Mouse (Mus musculus) limb, embryonic 11.5 days (tissue): Measurements from ENCODE around the gene Catsper3. TPM values are rescaled to one million over a fixed set of nuclear protein-coding genes. Genes with fewer than 3 reads are reported as not detected.

Experiments
- ATAC-seq: fragments of 200-750 bp; cut with Nextera tagmentation; 2 replicates; pipeline ENCODE4 v1.8.0; 2017; ENCODE audit warnings: low read depth; ENCODE audit not compliant: insufficient number of reproducible peaks, low FRiP score, low TSS enrichment
- DNase-seq: peaks from one replicate; pipeline ENCODE4 v3.0.0-alpha.2; 2015; ENCODE audit warnings: low spot score
- H3K27ac ChIP-seq: fragments of 300-500 bp; sonication (generic); replicated peaks from 2 replicates; pipeline ENCODE4 v1.5.1; 2014; ENCODE audit warnings: low read depth, mild to moderate bottlenecking, low read length
- H3K27me3 ChIP-seq: fragments of 300-500 bp; sonication (generic); 2 replicates; pipeline ENCODE4 v1.6.1; 2014; ENCODE audit warnings: mild to moderate bottlenecking, low read length, mixed read lengths; ENCODE audit not compliant: control insufficient read depth, insufficient read depth
- H3K36me3 ChIP-seq: fragments of 300-500 bp; sonication (generic); 2 replicates; pipeline ENCODE4 v1.6.1; 2014; ENCODE audit warnings: mild to moderate bottlenecking, low read length, moderate library complexity, mixed read lengths; ENCODE audit not compliant: control insufficient read depth, insufficient read depth
- H3K4me1 ChIP-seq: fragments of 300-500 bp; sonication (generic); 2 replicates; pipeline ENCODE4 v1.6.1; 2014; ENCODE audit warnings: low read length, mixed read lengths; ENCODE audit not compliant: control insufficient read depth, insufficient read depth
- H3K4me2 ChIP-seq: fragments of 300-500 bp; sonication (generic); 2 replicates; pipeline ENCODE4 v1.6.1; 2014; ENCODE audit warnings: low read depth, mild to moderate bottlenecking, moderate library complexity; ENCODE audit not compliant: severe bottlenecking
- H3K4me3 ChIP-seq: fragments of 300-500 bp; sonication (generic); 2 replicates; pipeline ENCODE4 v1.5.1; 2014; ENCODE audit warnings: low read depth, low read length
- H3K9ac ChIP-seq: fragments of 300-500 bp; sonication (generic); 2 replicates; pipeline ENCODE4 v1.6.1; 2014; ENCODE audit warnings: mild to moderate bottlenecking, low read length
- H3K9me3 ChIP-seq: fragments of 300-500 bp; sonication (generic); 2 replicates; pipeline ENCODE4 v1.6.1; 2016; ENCODE audit warnings: low read length; ENCODE audit not compliant: control insufficient read depth
- WGBS: fragments of 180-500 bp; shearing (Covaris S2); extraction: QIAGEN DNeasy Blood & Tissue Kit; methylation state at CpG from one replicate; pipeline ENCODE4 v1.1.7; 2014; 5-methylcytosine and 5-hydroxymethylcytosine counted together
- polyA plus RNA-seq: library from polyadenylated mRNA; unstranded; fragments of >200 nt; fragmentation: Nextera tagmentation; extraction: Ambion mirVana; gene quantifications from 2 replicates; pipeline ENCODE4 v1.2.1, GENCODE M21; 2014

Catsper3 gene
- polyA plus RNA-seq, 1 experiment from 2014 or later: 0.19 TPM

DNA sequence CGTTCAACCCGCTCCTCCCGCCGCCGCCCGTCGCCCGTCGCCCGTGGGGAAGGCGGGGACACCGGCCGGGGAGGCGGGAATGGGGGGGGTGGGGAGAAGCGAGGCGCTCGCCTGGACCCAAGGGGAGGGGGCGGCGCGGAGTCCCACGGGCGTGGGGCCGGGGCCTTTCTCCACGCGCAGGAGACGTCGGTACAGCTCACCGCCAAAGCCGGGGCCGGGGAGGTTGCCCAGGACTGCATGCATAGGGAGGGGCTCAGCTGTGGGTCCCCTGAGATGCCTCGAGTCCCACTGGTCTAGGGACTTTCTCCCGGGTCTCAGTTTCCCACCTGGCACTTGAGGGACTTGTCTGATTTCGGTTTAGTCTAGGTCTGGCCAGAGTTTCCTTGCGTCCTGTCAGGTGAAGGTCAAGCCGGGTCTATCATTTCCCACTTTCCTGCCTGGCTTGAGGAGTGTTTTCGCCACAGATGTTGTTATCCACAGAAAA, 51.8 kb downstream of the Catsper3 start, which contains the start of gene Pitx1:
Gene Pitx1 (minus strand): TSS at position 51 of the 484 bp plus-strand sequence.
- Histone ChIP-seq H3K4me2 (peak within 1 kb of the TSS; percentile 67), H3K4me3 (peak within 1 kb of the TSS; percentile 70), H3K36me3 (no peaks in the 10 kb centered on the region), H3K27ac (peak within 1 kb of the TSS; percentile 93), H3K9ac (peak within 1 kb of the TSS; percentile 97), H3K9me3 (no peaks in the 10 kb centered on the region), H3K4me1 (peaks cover 17% of the 10 kb centered on the region), H3K27me3 (peaks cover 63% of the 10 kb centered on the region)
- DNase-seq: peak; percentile 63
- under 1% methylated on average over 33 of the region's 36 CpGs for WGBS
- 0 out of 2 replicates have a peak, but pooled peaks have one; percentile 17 for ATAC-seq

DNA sequence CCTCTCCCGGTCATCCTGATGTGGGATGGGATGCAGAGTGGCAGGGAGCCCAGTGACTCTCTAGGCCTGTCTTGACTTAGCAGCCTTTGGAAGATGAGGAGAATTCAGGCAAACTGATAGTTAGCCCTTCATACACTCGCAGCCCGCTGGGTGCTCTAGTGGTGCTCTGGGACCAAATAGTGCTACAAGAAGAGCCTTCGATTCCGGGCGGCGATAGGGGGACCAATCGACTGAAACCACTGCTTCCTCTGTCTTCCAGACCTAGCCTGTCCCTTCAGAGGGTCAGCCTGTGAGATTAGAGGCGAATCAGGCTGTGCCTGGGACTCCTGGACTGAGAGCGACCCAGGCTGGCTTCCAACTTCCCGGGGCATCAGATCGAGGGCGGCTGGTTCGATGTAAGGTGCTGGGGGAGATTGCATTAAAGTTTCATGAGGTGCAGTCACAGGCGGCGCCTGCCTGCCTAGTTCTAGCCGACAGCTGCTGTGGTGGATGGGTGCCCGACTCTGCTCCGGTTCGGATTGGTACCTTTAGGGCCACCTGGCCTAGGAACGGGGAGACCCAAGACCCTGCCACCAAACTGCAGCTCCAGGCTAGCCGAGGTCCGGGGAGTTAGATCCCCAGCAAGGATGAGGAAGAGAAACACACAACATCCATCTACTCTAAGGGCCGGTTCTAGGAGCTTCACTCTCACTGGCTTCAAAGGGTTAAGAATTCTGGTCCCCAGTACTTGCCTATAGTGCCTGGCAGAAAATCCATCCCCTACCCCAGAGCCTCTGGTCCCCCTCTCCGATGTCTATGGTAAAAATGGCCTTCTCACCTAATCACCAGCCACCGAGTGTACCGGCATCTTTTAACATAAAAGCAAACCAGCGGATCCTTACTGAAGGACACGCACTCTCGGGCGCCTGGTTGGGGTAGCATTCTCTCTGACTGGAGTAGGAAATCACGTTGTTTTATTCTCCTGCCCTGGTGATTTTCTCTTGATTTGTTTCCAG, 52.7 kb downstream of the Catsper3 start:
- peak overlapping the region; percentile 70 for H3K4me3 ChIP-seq
- H3K27ac ChIP-seq: peak overlapping the region; percentile 93
- H3K4me2 ChIP-seq: peak overlapping the region; percentile 67
- ATAC-seq (no peak), DNase-seq (peak; percentile 68)
- WGBS: under 1% methylated on average over 32 of the region's 32 CpGs
- peaks cover 58% of the 10 kb centered on the region for H3K27me3 ChIP-seq
- peak overlapping the region; percentile 97 for H3K9ac ChIP-seq
- no peaks in the 10 kb centered on the region for H3K9me3 ChIP-seq
- no peaks in the 10 kb centered on the region for H3K36me3 ChIP-seq
- peaks cover 17% of the 10 kb centered on the region for H3K4me1 ChIP-seq

DNA sequence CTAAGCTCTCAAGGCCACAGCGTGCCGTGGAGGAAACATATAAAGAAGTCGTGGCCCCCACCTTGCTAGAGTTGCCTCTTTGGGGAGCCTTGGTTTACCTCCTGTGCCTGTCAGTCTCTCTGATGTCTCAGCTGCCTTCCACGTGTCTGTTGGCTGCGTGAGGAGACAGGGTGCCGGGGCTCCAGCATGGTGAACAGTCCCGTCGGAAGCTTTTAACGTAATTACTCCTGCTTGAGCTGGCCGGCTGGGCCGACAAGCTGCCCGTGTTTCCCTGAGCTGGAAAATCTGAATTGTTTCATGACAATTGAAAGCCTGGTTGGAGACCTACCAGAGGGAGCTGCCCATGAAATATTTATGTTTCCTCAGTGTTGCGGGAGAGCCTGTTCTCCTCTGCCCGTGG, 55.9 kb downstream of the Catsper3 start:
- peaks cover 30% of the 10 kb centered on the region for H3K27me3 ChIP-seq
- ATAC-seq (no peak), DNase-seq (no peak)
- peak overlapping the region; percentile 5; the same call in 1 of the 2 replicates for H3K4me2 ChIP-seq
- H3K9ac ChIP-seq: no peak overlapping the region
- H3K9me3 ChIP-seq: peaks cover 4% of the 10 kb centered on the region; the same call in 1 of the 2 replicates
- 33% methylated on average over 14 of the region's 14 CpGs for WGBS
- no peaks in the 10 kb centered on the region for H3K36me3 ChIP-seq
- H3K4me3 ChIP-seq: no peak overlapping the region
- no peak overlapping the region for H3K27ac ChIP-seq
- peaks cover 20% of the 10 kb centered on the region for H3K4me1 ChIP-seq

DNA sequence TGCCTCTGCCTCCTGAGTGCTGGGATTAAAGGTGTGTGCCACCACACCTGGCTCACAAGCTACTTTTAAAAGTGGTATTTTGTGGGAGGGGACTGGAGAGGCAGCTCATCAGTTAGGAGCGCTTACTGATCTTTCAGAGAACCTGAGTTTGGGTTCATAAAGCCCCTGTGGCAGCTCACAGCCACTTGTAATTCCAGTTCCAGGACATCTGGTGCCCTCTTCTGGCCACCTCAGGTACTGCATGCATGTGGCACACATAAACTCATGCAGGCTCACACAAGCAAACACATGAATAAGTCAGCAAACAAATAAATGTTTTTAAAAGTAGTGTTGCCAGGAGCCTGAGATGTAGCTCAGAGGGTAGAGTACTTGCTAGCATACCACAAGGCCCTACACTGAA, 59.3 kb downstream of the Catsper3 start:
- DNase-seq: peak; percentile 65
- Histone ChIP-seq H3K27me3 (peaks cover 14% of the 10 kb centered on the region), H3K4me1 (peaks cover 35% of the 10 kb centered on the region), H3K9ac (no peak overlapping the region), H3K36me3 (no peaks in the 10 kb centered on the region), H3K9me3 (peaks cover 4% of the 10 kb centered on the region; the same call in 1 of the 2 replicates), H3K27ac (no peak overlapping the region), H3K4me2 (no peak overlapping the region), H3K4me3 (no peak overlapping the region)
- ATAC-seq: no peak
- 95% methylated on average over 1 of the region's 1 CpGs for WGBS

DNA sequence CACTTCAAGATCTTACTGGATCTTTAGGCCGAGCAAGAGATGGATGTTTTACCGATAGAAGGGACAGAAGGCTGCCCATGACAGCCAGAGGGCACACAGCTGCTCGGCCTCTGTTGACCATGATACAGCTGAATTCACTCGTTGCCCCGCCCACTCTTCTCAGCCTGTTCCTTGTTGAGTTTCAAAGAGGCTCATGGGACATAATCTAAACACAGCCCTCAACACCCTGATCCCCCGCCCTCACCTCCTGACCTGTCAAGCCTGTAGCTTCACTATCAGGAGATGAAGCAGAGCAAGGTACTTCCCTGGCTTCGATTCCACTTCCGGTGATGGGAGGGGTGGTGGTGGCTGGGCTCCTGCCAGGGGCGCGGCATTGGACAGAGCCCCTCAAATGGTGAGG, 63.4 kb downstream of the Catsper3 start:
- H3K4me2 ChIP-seq: peak overlapping the region; percentile 18; the same call in 1 of the 2 replicates
- ATAC-seq (no peak), DNase-seq (peak; percentile 34)
- no peaks in the 10 kb centered on the region for H3K36me3 ChIP-seq
- peaks cover 5% of the 10 kb centered on the region; the same call in 1 of the 2 replicates for H3K27me3 ChIP-seq
- WGBS: 31% methylated on average over 10 of the region's 10 CpGs
- H3K4me1 ChIP-seq: peaks cover 15% of the 10 kb centered on the region
- no peak overlapping the region for H3K27ac ChIP-seq
- no peak overlapping the region for H3K9ac ChIP-seq
- H3K4me3 ChIP-seq: no peak overlapping the region
- peaks cover 4% of the 10 kb centered on the region; the same call in 1 of the 2 replicates for H3K9me3 ChIP-seq

DNA sequence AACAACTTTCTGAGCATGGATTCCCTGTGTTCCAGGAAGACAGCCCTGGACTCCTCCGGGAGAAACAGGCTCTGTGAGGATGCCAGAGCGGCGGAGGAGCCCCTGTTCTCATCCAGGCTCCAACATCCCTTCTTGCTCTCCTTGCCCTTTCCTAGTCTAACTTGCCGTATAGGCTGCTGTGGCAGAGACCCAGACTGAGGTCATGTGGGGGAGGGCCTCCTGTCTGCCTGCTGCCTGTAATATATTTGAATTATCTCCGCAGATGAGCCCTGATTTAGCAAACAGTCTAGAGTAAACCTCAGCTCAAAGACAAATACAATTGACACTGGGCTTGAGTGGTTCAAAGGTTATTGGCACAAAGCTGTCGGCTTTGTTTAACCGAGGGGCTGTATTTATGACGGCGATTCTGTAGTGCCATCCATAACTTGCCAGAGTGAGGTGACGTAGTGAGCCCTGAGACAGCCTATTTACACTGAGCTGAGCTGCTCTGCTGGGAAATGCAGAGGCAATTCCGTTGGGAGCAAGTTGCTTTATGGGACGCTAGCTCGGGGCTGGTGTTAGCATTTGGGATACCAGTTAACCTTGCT, 64.3 kb downstream of the Catsper3 start:
- ATAC-seq: no peak
- no peak overlapping the region for H3K27ac ChIP-seq
- no peaks in the 10 kb centered on the region for H3K36me3 ChIP-seq
- H3K9ac ChIP-seq: peak overlapping the region; percentile 13; the same call in 1 of the 2 replicates
- H3K4me2 ChIP-seq: 0 out of 2 replicates have a peak overlapping the region, but pooled peaks have one; percentile 7
- peaks cover 15% of the 10 kb centered on the region for H3K4me1 ChIP-seq
- H3K4me3 ChIP-seq: no peak overlapping the region
- peaks cover 3% of the 10 kb centered on the region; the same call in 1 of the 2 replicates for H3K9me3 ChIP-seq
- WGBS: 23% methylated on average over 13 of the region's 13 CpGs
- peaks cover 5% of the 10 kb centered on the region; the same call in 1 of the 2 replicates for H3K27me3 ChIP-seq
- no peak for DNase-seq

- WGBS: 68% methylated on average over 5 of the region's 5 CpGs
- no peak overlapping the region for H3K9ac ChIP-seq
- peaks cover 5% of the 10 kb centered on the region; the same call in 1 of the 2 replicates for H3K27me3 ChIP-seq
- no peaks in the 10 kb centered on the region for H3K9me3 ChIP-seq
- no peak overlapping the region for H3K4me2 ChIP-seq
- peaks cover 18% of the 10 kb centered on the region for H3K4me1 ChIP-seq
- no peak overlapping the region for H3K4me3 ChIP-seq
- no peak for DNase-seq
- H3K27ac ChIP-seq: no peak overlapping the region
- H3K36me3 ChIP-seq: no peaks in the 10 kb centered on the region
- ATAC-seq: no peak
Measured at GRCm38 (mm10) chr13:55850726-55851125, 66.4 kb downstream of the Catsper3 start.

DNA sequence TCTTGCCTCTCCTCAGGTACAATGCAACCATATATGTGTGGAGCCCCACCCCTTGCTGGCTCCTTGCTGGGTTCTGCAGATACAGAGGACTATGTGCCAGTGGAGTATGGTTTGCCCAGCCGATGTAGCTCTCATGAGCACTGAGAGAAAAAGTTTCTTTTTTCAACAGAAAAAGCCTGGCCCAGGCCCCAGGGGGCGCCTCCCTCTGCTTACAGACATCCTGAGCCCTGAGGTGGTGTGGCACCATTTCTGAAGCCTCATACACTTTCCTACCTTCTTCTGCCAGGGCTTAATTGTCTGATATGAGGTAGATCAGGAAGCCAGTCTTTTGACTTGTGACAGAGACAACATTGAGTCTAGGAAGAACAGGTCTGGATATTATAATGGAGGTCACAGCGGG, 67.8 kb downstream of the Catsper3 start:
- ATAC-seq: no peak
- H3K9ac ChIP-seq: no peak overlapping the region
- H3K27me3 ChIP-seq: peaks cover 5% of the 10 kb centered on the region; the same call in 1 of the 2 replicates
- no peak overlapping the region for H3K4me2 ChIP-seq
- 79% methylated on average over 3 of the region's 3 CpGs for WGBS
- no peak overlapping the region for H3K4me3 ChIP-seq
- H3K4me1 ChIP-seq: peaks cover 18% of the 10 kb centered on the region
- H3K36me3 ChIP-seq: no peaks in the 10 kb centered on the region
- H3K27ac ChIP-seq: no peak overlapping the region
- H3K9me3 ChIP-seq: no peaks in the 10 kb centered on the region
- no peak for DNase-seq
